Mouse (Mus musculus) megakaryocyte, embryonic 14.5 days (primary cell): ENCODE data around the gene Ptprb.

Experiments used
- FLI1 ChIP-seq: IDR thresholded peaks from 2 replicates; pipeline ENCODE4 v1.6.1; 2012; ENCODE audit warnings: low read length, inconsistent platforms, mixed read lengths
- GATA1 ChIP-seq: IDR thresholded peaks from 3 replicates; pipeline ENCODE4 v1.6.1; 2012; ENCODE audit warnings: mixed read lengths, low read length, inconsistent platforms, borderline replicate concordance

GRCm38 (mm10) chr10:116268343-116268742 is 7.0 kb upstream of the Ptprb start:
- TF ChIP-seq GATA1 (no peak), FLI1 (no peak)
